ENCODE assay signal across 16 mouse cellular contexts in genomic region chr9:64406841-64407240, GRCm38 (mm10). TPM values are rescaled to one million over a fixed set of nuclear protein-coding genes. Genes with fewer than 3 reads are reported as not detected.
"Had no signal": no experiment of that assay in that cellular context is flagged by ENCODE, and none has a peak within 500 bp of the region (broad histone marks: within the 10 kb centered on the region; RNA-seq: fewer than 3 reads in every experiment).

No protein-coding gene starts in this region.

- H3K4me3 ChIP-seq: limb, embryonic 15.5 days; liver, embryonic 12.5 days; megakaryocyte, embryonic 14.5 days; midbrain, embryonic 15.5 days; neural tube, embryonic 12.5 days had no signal

- DNase-seq: layer of hippocampus, adult 9-11 months; layer of hippocampus, postnatal 36 days; lung, embryonic 14.5 days; lung, postnatal 10 days; right cerebral cortex, postnatal 4 days; spleen, adult 18-20 months; thymus, adult 18-20 months; thymus, postnatal 14 days had no signal

- H3K4me2 ChIP-seq: limb, embryonic 15.5 days; liver, embryonic 12.5 days; lung, embryonic 14.5 days; midbrain, embryonic 11.5 days; midbrain, embryonic 15.5 days; neural tube, embryonic 12.5 days had no signal

- H3K36me3 ChIP-seq: limb, embryonic 15.5 days; liver, embryonic 12.5 days; midbrain, embryonic 15.5 days; neural tube, embryonic 12.5 days had no signal

- H3K4me1 ChIP-seq: limb, embryonic 15.5 days; liver, embryonic 12.5 days; midbrain, embryonic 15.5 days; neural tube, embryonic 12.5 days had no signal

- H3K27ac ChIP-seq: limb, embryonic 15.5 days; liver, embryonic 12.5 days; macrophage; midbrain, embryonic 15.5 days; neural tube, embryonic 12.5 days had no signal

- H3K27me3 ChIP-seq: midbrain, embryonic 15.5 days; neural tube, embryonic 12.5 days had no signal

- ATAC-seq: intestine, postnatal 0 days; liver, embryonic 12.5 days; midbrain, embryonic 15.5 days had no signal

- H3K9ac ChIP-seq: limb, embryonic 15.5 days; liver, embryonic 12.5 days; lung, embryonic 14.5 days; midbrain, embryonic 15.5 days; neural tube, embryonic 12.5 days had no signal

- H3K9me3 ChIP-seq: limb, embryonic 15.5 days; liver, embryonic 12.5 days; megakaryocyte, embryonic 14.5 days; midbrain, embryonic 15.5 days; neural tube, embryonic 12.5 days had no signal

RNA-seq across cellular contexts. Expression of gene Megf11, which starts 21.4 kb away (rescaled TPM):
- polyA plus RNA-seq: macrophage had no signal
